Mouse (Mus musculus) bone marrow, adult 2 months (tissue): ENCODE measurements around the gene Abcg8.

Experiments
- CTCF ChIP-seq: fragments of 200-500 bp; IDR thresholded peaks from 2 replicates; pipeline ENCODE4 v1.5.1; 2011; ENCODE audit warnings: low read length, control low read depth; ENCODE audit not compliant: control insufficient read depth, insufficient read depth
- POLR2A ChIP-seq: fragments of 200-500 bp; IDR thresholded peaks from 2 replicates; pipeline ENCODE4 v1.6.1; 2011; ENCODE audit warnings: low read depth, mild to moderate bottlenecking, control low read depth, low read length, borderline replicate concordance; ENCODE audit not compliant: control insufficient read depth

GRCm38 (mm10) chr17:84708818-84709217, 32.7 kb downstream of the Abcg8 start:
- TF ChIP-seq CTCF: no peak
- TF ChIP-seq POLR2A: no peak
